Mouse (Mus musculus) kidney, adult 2 months (tissue): Measurements from ENCODE around the gene Dbp.

ENCODE experiments used
- CTCF ChIP-seq: fragments of 200-500 bp; conservative IDR thresholded peaks from 2 replicates; pipeline ENCODE4 v1.5.1; 2011; ENCODE audit warnings: low read depth, mild to moderate bottlenecking, control low read depth, low read length, moderate library complexity, mixed read lengths; ENCODE audit not compliant: insufficient read depth, insufficient read length
- POLR2A ChIP-seq: fragments of 200-500 bp; IDR thresholded peaks from one replicate; pipeline ENCODE4 v1.6.1; 2011; ENCODE audit warnings: low read depth, low read length, control low read depth

DNA sequence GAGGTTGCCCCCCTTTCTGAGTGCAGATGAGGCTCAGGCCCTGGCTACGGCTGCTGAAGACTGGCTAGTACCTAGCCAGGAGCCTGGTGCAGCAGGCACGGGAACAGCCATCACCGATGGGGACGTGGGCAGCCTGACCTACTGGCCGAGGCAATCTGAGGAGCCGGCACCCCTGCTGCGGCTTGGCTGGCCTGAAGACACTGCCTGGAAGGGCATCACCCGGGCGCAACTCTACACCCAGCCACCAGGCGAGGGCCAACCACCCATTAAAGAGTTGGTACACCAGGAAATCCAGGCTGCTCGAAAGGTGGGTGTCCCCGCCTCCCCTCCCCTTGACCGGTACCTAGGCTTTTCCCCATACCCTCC lies 17.4 kb downstream of the Dbp start:
- TF ChIP-seq CTCF (no peak), POLR2A (no peak)
